Mouse (Mus musculus): ENCODE results near the gene Fbrsl1. TPM values are rescaled to one million over a fixed set of nuclear protein-coding genes. Genes with fewer than 3 reads are reported as not detected.
A peak's percentile ranks its signal among the peaks of the same experiment; 100 is the strongest.

Gene Fbrsl1
- polyA plus RNA-seq, 1 experiment from 2014 or later: 13.2 TPM

DNA sequence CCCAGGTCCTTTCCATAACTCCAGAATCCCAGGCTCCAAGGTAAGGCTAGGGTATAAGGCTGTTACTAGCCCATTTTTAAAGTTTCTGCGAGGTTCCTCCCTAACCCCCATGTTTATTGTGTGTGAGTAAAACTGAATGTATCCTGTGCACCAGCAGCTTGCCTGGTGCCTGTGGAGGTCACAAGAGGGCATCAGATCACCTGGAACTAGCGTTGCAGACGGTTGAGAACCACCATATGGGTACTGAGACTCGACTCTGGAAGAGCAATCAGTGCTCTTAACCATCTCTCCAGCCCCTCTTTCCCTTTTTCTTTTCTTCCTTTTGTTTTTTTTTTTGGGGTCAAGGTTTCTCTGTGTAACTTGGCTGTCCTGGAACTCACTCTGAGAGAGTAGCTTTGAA, 68.5 kb downstream of the Fbrsl1 start:
- Histone ChIP-seq H3K27me3 (no peaks in the 10 kb centered on the region), H3K9ac (no peak overlapping the region), H3K4me2 (no peak overlapping the region), H3K36me3 (peaks cover 60% of the 10 kb centered on the region), H3K27ac (no peak overlapping the region), H3K4me1 (peaks cover 5% of the 10 kb centered on the region; the same call in 1 of the 2 replicates), H3K9me3 (replicated peaks) (no peaks in the 10 kb centered on the region), H3K4me3 (replicated peaks) (no peak overlapping the region)
- ATAC-seq (replicated peaks; ENCODE audit: low FRiP score): no peak
- WGBS: 79% methylated on average over 4 of the region's 4 CpGs

DNA sequence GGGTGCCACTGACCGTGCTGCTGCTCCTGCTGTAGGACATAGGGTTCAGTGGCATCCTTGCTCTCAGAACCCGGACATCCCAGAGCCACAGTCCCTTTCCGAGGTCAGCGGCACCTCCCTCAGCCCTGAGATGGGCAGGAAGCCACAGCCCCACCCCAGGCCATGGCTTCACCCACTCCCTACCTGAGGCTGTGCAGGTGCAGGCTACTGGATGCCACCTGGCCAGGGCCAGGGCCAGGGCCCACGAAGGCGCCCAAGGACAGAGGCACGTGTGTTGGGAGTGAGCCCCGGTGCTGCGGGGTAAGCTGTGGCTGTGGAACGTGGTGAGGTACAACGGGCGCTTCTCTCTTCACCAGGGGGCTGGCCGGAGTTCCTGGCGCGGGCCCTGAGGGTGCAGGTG, 69.2 kb downstream of the Fbrsl1 start:
- Histone ChIP-seq H3K9me3 (replicated peaks) (no peaks in the 10 kb centered on the region), H3K4me1 (no peaks in the 10 kb centered on the region; the same call in 1 of the 2 replicates), H3K4me2 (no peak overlapping the region), H3K4me3 (replicated peaks) (no peak overlapping the region), H3K27me3 (no peaks in the 10 kb centered on the region), H3K36me3 (peaks cover 68% of the 10 kb centered on the region), H3K27ac (no peak overlapping the region), H3K9ac (no peak overlapping the region)
- WGBS: 91% methylated on average over 15 of the region's 15 CpGs
- 0 out of 2 replicates have a peak, but pooled peaks have one; percentile 16 for ATAC-seq (replicated peaks; ENCODE audit: low FRiP score)

DNA sequence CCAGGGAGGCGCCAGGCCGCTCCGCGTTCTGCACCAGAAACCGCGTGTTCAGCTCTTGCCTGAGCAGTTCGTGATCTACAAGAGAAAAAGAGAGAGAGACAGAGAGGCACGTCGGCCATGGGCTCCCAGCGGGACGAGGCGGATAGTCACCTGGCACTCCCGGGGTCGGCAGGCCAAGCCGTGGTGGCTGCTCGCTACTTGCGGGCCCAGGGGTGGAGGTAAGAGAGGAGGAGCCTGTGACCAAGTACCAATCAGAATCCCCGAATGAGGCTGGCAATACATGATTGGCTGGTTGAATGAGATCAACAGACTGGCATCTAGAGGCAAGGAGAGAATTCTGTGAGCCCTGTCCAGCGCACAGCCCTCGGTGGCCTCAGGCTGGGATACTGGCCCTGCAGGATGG, 70.1 kb downstream of the Fbrsl1 start:
- no peaks in the 10 kb centered on the region for H3K9me3 ChIP-seq (replicated peaks)
- no peaks in the 10 kb centered on the region; the same call in 1 of the 2 replicates for H3K4me1 ChIP-seq
- H3K9ac ChIP-seq: no peak overlapping the region
- no peaks in the 10 kb centered on the region for H3K27me3 ChIP-seq
- ATAC-seq (replicated peaks; ENCODE audit: low FRiP score): peak; percentile 53; the same call in 1 of the 2 replicates
- H3K4me2 ChIP-seq: no peak overlapping the region
- no peak overlapping the region for H3K27ac ChIP-seq
- WGBS: 37% methylated on average over 20 of the region's 20 CpGs
- H3K36me3 ChIP-seq: peaks cover 77% of the 10 kb centered on the region
- H3K4me3 ChIP-seq (replicated peaks): no peak overlapping the region

DNA sequence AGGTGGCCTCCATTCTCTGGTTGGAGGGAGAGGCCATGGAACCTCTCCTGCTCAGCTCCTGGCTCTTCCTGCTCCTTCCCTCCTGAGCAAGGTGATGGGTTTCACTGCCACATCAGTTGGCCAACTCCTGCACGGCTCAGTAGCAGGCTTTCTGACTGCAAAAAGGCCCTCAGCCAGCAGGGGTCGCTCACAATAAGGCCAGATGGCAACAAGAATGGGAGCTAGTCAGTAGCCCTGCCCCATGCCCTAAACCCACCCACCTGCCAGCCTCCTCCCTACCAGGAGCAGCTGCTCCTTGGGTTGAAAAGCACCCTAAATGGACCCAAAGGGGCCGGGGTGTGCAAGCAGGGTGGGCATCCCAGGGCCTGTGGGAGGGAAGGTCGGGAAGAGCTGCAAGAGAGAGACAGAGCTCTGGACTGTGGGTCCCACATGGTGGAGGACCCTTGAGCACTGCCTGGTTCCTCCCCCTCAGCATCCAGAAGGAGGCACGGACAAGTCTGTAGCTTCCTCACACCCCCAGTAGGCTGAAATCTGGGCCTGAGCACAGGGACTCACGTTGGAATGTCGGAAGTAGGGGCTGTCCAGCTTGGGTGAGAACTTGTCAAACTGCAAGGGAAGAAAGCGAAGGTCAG, 71.4 kb downstream of the Fbrsl1 start:
- Histone ChIP-seq H3K27ac (no peak overlapping the region), H3K4me1 (no peaks in the 10 kb centered on the region; the same call in 1 of the 2 replicates), H3K4me3 (replicated peaks) (no peak overlapping the region), H3K27me3 (no peaks in the 10 kb centered on the region), H3K9ac (no peak overlapping the region), H3K9me3 (replicated peaks) (no peaks in the 10 kb centered on the region), H3K4me2 (no peak overlapping the region), H3K36me3 (peaks cover 78% of the 10 kb centered on the region)
- no peak; the same call in 1 of the 2 replicates for ATAC-seq (replicated peaks; ENCODE audit: low FRiP score)
- 53% methylated on average over 8 of the region's 8 CpGs for WGBS

DNA sequence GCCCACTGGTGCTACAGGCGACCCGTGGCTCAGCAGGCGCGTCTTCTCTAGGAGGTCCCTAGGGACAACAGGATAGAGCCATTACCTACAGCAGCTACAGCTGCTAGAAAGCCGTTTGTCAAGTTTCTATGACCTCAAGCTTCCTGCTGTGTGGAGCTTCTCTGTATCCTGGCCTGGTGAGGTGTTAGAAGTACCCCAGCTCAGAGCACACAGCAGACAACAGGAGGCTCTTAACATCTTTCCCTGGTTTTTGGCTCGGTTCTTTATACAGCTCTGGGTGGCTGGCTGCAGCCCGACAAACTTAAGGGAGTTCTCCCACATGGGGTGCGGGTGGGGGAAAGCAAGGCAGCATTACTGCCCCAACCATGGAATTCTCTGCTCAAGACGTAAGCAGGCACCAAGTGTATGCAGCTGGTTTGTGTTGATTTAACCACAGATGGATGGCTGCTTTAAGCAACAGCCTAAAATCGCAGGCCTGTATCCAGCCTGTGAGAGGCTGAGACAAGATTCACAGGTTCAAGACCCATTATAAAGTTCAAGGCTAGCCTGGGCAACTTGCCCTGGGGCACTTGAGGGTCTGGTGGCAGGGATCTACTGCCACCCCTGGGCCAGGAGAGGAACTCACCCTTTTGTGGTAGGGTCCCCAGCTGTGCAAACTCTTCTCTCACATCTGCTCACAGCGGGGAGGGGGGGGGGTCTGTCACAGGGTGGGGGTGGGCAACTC, 84.3 kb downstream of the Fbrsl1 start:
- H3K9me3 ChIP-seq (replicated peaks): no peaks in the 10 kb centered on the region
- peak overlapping the region; percentile 96 for H3K4me2 ChIP-seq
- H3K4me1 ChIP-seq: peaks cover 12% of the 10 kb centered on the region
- H3K27ac ChIP-seq: 0 out of 2 replicates have a peak overlapping the region, but pooled peaks have one; percentile 55
- peak overlapping the region; percentile 58 for H3K4me3 ChIP-seq (replicated peaks)
- ATAC-seq (replicated peaks; ENCODE audit: low FRiP score): 0 out of 2 replicates have a peak, but pooled peaks have one; percentile 3
- H3K36me3 ChIP-seq: peaks cover 26% of the 10 kb centered on the region
- 37% methylated on average over 11 of the region's 11 CpGs for WGBS
- H3K9ac ChIP-seq: no peak overlapping the region; the same call in 1 of the 2 replicates
- H3K27me3 ChIP-seq: no peaks in the 10 kb centered on the region

DNA sequence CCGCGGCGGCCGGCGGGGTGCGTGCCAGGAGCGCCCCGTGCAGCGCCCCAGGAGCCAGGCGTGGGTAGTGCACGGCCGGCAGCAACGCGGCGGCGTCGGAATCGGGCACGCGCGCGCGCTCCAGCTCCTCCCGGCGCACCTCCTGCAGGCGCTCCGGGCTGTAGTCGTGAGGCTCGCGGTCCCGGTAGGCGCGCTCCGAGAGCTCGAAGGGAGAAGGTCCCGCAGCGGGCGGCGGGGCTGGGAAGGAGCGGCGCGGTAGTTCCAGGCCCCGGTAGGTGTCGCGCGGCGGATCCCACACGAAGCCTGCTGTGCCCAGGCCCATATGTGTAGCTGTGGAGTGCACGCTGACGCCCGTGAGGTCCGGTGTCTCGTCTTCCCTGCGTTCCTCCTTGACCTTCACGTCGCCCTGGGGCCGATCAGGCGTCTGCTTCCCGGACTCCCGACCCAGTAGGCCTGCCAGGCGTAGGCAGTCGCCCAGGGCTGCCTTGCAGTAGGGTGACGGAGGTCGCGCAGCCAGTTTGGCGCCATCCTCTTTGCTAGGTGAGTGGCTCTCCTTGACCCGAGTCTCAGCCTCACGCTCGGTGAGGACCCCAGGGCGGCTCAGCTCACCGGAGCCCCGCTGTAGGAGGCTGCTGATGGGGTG, 85.0 kb downstream of the Fbrsl1 start:
- peak overlapping the region; percentile 96 for H3K4me2 ChIP-seq
- WGBS: 2% methylated on average over 48 of the region's 72 CpGs
- peak; percentile 90 for ATAC-seq (replicated peaks; ENCODE audit: low FRiP score)
- H3K9ac ChIP-seq: peak overlapping the region; percentile 55
- peaks cover 20% of the 10 kb centered on the region for H3K36me3 ChIP-seq
- H3K4me3 ChIP-seq (replicated peaks): peak overlapping the region; percentile 58
- peaks cover 12% of the 10 kb centered on the region for H3K4me1 ChIP-seq
- H3K27me3 ChIP-seq: no peaks in the 10 kb centered on the region
- H3K27ac ChIP-seq: peak overlapping the region; percentile 55; the same call in 1 of the 2 replicates
- no peaks in the 10 kb centered on the region for H3K9me3 ChIP-seq (replicated peaks)

DNA sequence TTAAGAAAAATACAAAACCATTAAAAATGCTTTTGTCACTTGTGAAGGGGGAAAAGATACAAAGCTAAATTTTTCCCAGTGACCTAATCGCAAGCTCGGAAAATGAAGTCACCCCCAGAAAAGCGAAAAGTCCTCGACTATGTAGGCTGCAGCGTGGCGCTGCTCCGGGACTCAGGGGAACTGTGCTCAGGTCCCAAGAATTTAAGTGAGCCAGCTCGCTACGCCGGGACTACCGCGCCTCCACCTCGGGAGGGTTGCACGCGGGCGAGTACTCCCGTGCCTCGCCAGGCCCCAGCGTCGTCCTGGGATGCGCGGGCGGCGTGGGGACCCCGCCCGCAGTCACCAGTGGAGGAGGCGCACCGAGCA, 85.5 kb downstream of the Fbrsl1 start:
- WGBS: under 1% methylated on average over 27 of the region's 28 CpGs
- peak overlapping the region; percentile 58 for H3K4me3 ChIP-seq (replicated peaks)
- H3K36me3 ChIP-seq: peaks cover 16% of the 10 kb centered on the region
- no peaks in the 10 kb centered on the region for H3K27me3 ChIP-seq
- no peak overlapping the region for H3K27ac ChIP-seq
- peak overlapping the region; percentile 96 for H3K4me2 ChIP-seq
- peak overlapping the region; percentile 55 for H3K9ac ChIP-seq
- peaks cover 12% of the 10 kb centered on the region for H3K4me1 ChIP-seq
- H3K9me3 ChIP-seq (replicated peaks): no peaks in the 10 kb centered on the region
- peak; percentile 61; the same call in 1 of the 2 replicates for ATAC-seq (replicated peaks; ENCODE audit: low FRiP score)

DNA sequence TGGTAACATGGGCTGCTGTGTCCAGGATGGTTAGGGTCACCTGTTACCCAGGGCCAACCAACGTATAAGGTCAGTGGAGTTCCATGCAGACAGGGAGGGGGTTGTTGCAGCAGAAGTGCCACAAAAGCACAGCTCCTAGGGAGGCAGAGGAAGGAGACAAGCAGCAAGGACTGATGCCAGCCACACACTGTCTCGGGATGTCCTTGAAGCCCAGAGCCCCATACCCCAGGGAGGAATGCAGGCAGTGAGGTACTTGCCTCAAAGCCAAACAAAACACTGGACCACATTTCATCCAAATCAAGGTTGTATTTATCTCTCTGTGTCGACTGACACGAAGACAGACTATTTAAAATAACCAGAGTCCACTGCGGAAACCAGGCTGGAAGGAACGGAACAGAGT, 86.8 kb downstream of the Fbrsl1 start:
- Histone ChIP-seq H3K9ac (no peak overlapping the region), H3K36me3 (peaks cover 5% of the 10 kb centered on the region; the same call in 1 of the 2 replicates), H3K4me3 (replicated peaks) (no peak overlapping the region), H3K4me2 (no peak overlapping the region), H3K27ac (no peak overlapping the region), H3K4me1 (peaks cover 12% of the 10 kb centered on the region), H3K9me3 (replicated peaks) (no peaks in the 10 kb centered on the region), H3K27me3 (no peaks in the 10 kb centered on the region)
- no peak for ATAC-seq (replicated peaks; ENCODE audit: low FRiP score)
- 83% methylated on average over 6 of the region's 6 CpGs for WGBS

GRCm38 (mm10) chr5:110357531-110358179, 90.6 kb downstream of the Fbrsl1 start:
- Histone ChIP-seq H3K36me3 (no peaks in the 10 kb centered on the region), H3K4me1 (0 out of 2 replicates have a peak, but pooled peaks cover 2% of the 10 kb centered on the region), H3K4me2 (no peak overlapping the region), H3K27ac (no peak overlapping the region), H3K27me3 (peaks cover 10% of the 10 kb centered on the region), H3K4me3 (replicated peaks) (no peak overlapping the region), H3K9ac (no peak overlapping the region), H3K9me3 (replicated peaks) (no peaks in the 10 kb centered on the region)
- 0 out of 2 replicates have a peak, but pooled peaks have one; percentile 45 for ATAC-seq (replicated peaks; ENCODE audit: low FRiP score)
- WGBS: 33% methylated on average over 9 of the region's 9 CpGs

- H3K36me3 ChIP-seq: no peaks in the 10 kb centered on the region
- 21% methylated on average over 7 of the region's 7 CpGs for WGBS
- no peak overlapping the region for H3K4me3 ChIP-seq (replicated peaks)
Observed at GRCm38 (mm10) chr5:110354716-110355115, 93.6 kb downstream of the Fbrsl1 start.

DNA sequence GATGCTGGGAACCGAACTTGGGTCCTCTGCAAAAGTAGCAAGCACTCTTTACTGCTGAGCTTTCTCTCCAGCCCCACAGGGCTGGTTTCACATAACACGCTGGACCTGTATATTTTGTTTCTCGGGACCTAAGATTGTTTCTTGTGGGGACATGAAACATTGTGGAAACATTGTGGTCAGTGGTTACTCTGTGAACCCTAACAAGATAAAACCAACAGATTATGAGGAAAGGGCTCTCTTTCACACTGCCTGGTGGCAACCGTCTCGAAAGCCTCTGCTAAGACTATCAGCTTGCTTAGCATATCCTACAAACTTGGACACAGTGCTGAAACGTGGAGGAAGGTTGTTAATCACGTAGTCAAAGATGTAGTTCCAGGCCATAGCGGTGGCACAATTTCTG, 101.3 kb downstream of the Fbrsl1 start:
- Histone ChIP-seq H3K27me3 (peaks cover 22% of the 10 kb centered on the region), H3K9me3 (replicated peaks) (no peaks in the 10 kb centered on the region), H3K27ac (no peak overlapping the region), H3K4me2 (no peak overlapping the region), H3K4me3 (replicated peaks) (no peak overlapping the region), H3K9ac (no peak overlapping the region), H3K4me1 (peaks cover 24% of the 10 kb centered on the region), H3K36me3 (no peaks in the 10 kb centered on the region)
- no peak for ATAC-seq (replicated peaks; ENCODE audit: low FRiP score)
- 75% methylated on average over 8 of the region's 8 CpGs for WGBS

More at GRCm38 (mm10) chr5:110354716-110355115, 93.6 kb downstream of the Fbrsl1 start:
- ATAC-seq (replicated peaks; ENCODE audit: low FRiP score): 0 out of 2 replicates have a peak, but pooled peaks have one; percentile 43
- H3K27ac ChIP-seq: no peak overlapping the region
- no peak overlapping the region for H3K9ac ChIP-seq
- peaks cover 10% of the 10 kb centered on the region for H3K27me3 ChIP-seq
- H3K4me1 ChIP-seq: 0 out of 2 replicates have a peak, but pooled peaks cover 2% of the 10 kb centered on the region
- no peak overlapping the region for H3K4me2 ChIP-seq
- no peaks in the 10 kb centered on the region for H3K9me3 ChIP-seq (replicated peaks)

Data from kidney, embryonic 15.5 days (tissue).